Mouse (Mus musculus): ENCODE measurements around the gene Actl10. TPM values are rescaled to one million over a fixed set of nuclear protein-coding genes. Genes with fewer than 3 reads are reported as not detected.

The Actl10 gene
- polyA plus RNA-seq, 1 experiment from 2014 or later, result 0.59 TPM

DNA sequence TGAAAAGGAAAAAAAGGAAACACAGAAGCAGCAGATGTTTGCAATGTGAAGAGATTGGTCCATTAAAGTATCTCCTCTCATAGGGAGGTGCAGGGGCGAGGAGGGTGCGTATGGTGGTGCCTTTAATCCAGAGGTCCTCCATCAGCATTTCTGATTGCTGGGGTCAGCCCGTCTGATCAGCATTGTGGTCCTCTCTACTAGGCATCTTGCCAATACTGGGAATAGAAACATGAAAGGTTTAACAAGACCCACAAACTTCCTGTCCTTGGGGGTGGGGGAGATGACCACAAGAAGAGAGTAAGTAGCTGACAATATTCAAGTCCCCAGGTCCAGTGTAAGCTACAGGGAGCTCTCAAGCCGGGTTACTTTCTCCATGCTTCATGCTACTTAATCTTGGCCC is 19.1 kb downstream of the Actl10 start:
- H3K4me1 ChIP-seq, result peaks cover 45% of the 10 kb centered on the region
- no peaks in the 10 kb centered on the region for H3K27me3 ChIP-seq
- H3K9me3 ChIP-seq, result no peaks in the 10 kb centered on the region
- no peaks in the 10 kb centered on the region for H3K36me3 ChIP-seq
- H3K4me3 ChIP-seq, result no peak overlapping the region
- ATAC-seq (replicated peaks), result no peak
- H3K4me2 ChIP-seq (replicated peaks), result peak overlapping the region; percentile 90; the same call in 1 of the 2 replicates
- WGBS, result 67% methylated on average over 4 of the region's 4 CpGs
- H3K27ac ChIP-seq (replicated peaks), result no peak overlapping the region
- H3K9ac ChIP-seq (replicated peaks), result no peak overlapping the region

DNA sequence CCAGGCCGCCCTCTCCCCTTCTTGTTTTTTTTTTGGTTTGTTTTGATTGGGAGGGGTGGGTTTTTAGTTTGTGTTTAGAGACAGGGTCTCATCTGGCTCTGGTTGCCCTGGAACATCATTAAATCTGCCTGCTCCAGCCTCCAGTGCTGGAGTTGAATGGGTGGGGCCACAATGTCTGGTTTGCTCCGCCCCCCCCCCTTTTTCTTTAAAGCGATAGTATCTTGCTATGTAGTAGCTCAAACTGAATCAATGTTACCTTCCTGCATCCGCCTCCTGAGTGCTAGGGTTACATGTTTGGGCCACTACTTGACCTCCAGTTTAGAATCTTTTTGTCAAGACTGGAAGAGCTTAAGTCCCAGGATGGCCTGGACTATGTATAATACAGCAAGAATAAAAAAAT is 19.7 kb downstream of the Actl10 start:
- no peak overlapping the region for H3K27ac ChIP-seq (replicated peaks)
- ATAC-seq (replicated peaks), result no peak
- no peak overlapping the region for H3K4me3 ChIP-seq
- H3K27me3 ChIP-seq, result no peaks in the 10 kb centered on the region
- no peak overlapping the region for H3K4me2 ChIP-seq (replicated peaks)
- 87% methylated on average over 4 of the region's 4 CpGs for WGBS
- peaks cover 39% of the 10 kb centered on the region for H3K4me1 ChIP-seq
- no peaks in the 10 kb centered on the region for H3K9me3 ChIP-seq
- no peak overlapping the region for H3K9ac ChIP-seq (replicated peaks)
- H3K36me3 ChIP-seq, result no peaks in the 10 kb centered on the region

DNA sequence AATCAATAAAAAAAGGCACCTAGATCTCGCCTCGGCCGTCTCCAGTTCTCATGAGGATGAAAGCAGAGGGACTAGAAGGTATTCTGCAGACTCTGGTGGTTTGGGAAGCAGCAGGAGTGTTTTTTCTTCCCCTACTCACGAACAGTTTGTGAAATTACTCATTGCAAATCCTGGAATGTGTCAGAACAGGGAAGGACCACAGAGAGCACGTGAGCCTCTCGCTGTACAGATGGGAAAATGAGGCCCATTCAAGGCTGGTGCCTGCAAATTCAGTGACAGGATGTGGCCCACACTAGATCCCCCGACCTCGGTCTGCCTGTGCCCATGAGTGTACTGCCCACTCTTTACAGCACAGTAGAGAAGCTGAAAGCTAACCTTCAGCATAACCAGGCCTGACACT is 20.4 kb downstream of the Actl10 start:
- no peaks in the 10 kb centered on the region for H3K36me3 ChIP-seq
- no peaks in the 10 kb centered on the region for H3K9me3 ChIP-seq
- H3K27ac ChIP-seq (replicated peaks), result 0 out of 2 replicates have a peak overlapping the region, but pooled peaks have one; percentile 35
- no peak overlapping the region for H3K9ac ChIP-seq (replicated peaks)
- peaks cover 35% of the 10 kb centered on the region for H3K4me1 ChIP-seq
- WGBS, result 78% methylated on average over 8 of the region's 8 CpGs
- H3K4me3 ChIP-seq, result no peak overlapping the region
- ATAC-seq (replicated peaks), result no peak
- H3K4me2 ChIP-seq (replicated peaks), result no peak overlapping the region
- no peaks in the 10 kb centered on the region for H3K27me3 ChIP-seq

DNA sequence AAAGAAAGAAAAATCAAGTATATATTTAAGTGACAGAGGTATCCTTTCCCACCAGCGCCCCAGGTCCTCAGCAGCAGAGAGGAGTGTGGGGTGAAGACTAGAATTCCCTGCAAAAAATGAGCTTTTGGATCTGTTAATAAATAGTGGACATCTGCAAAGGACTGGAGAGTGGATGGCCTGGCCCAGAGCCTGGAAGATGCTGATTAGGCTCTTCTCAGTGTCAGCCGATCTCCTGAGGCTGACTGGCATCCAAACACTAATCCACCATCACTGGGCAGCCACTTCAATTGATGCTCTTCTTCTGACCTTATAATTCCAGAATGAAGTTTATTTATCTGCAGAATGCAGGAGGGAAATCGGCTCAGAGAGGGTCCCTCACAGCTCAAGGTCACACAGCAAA is 21.4 kb downstream of the Actl10 start:
- Histone ChIP-seq H3K4me2 (replicated peaks) (no peak overlapping the region), H3K27ac (replicated peaks) (no peak overlapping the region), H3K9ac (replicated peaks) (no peak overlapping the region), H3K4me3 (no peak overlapping the region), H3K4me1 (peaks cover 35% of the 10 kb centered on the region), H3K36me3 (no peaks in the 10 kb centered on the region), H3K27me3 (no peaks in the 10 kb centered on the region), H3K9me3 (no peaks in the 10 kb centered on the region)
- no peak for ATAC-seq (replicated peaks)
- 81% methylated on average over 3 of the region's 3 CpGs for WGBS

- H3K27me3 ChIP-seq, result no peaks in the 10 kb centered on the region
- WGBS, result 32% methylated on average over 7 of the region's 7 CpGs
- H3K9me3 ChIP-seq, result no peaks in the 10 kb centered on the region
- peaks cover 22% of the 10 kb centered on the region for H3K4me1 ChIP-seq
- no peak for ATAC-seq (replicated peaks)
- no peak overlapping the region for H3K4me3 ChIP-seq
- no peak overlapping the region for H3K4me2 ChIP-seq (replicated peaks)
- no peaks in the 10 kb centered on the region for H3K36me3 ChIP-seq
- H3K27ac ChIP-seq (replicated peaks), result no peak overlapping the region
- H3K9ac ChIP-seq (replicated peaks), result no peak overlapping the region
These were observed 22.7 kb downstream of the Actl10 start for GRCm38 (mm10) chr2:154574271-154574670.

- no peaks in the 10 kb centered on the region for H3K9me3 ChIP-seq
- H3K4me3 ChIP-seq, result no peak overlapping the region
- H3K9ac ChIP-seq (replicated peaks), result no peak overlapping the region
- peak; percentile 29; the same call in 1 of the 2 replicates for ATAC-seq (replicated peaks)
- no peaks in the 10 kb centered on the region for H3K27me3 ChIP-seq
- peak overlapping the region; percentile 25; the same call in 1 of the 2 replicates for H3K27ac ChIP-seq (replicated peaks)
- H3K36me3 ChIP-seq, result no peaks in the 10 kb centered on the region
- no peak overlapping the region for H3K4me2 ChIP-seq (replicated peaks)
- 30% methylated on average over 12 of the region's 12 CpGs for whole genome bisulfite sequencing
- peaks cover 12% of the 10 kb centered on the region for H3K4me1 ChIP-seq
These were observed 25.5 kb downstream of the Actl10 start for GRCm38 (mm10) chr2:154576876-154577743.

DNA sequence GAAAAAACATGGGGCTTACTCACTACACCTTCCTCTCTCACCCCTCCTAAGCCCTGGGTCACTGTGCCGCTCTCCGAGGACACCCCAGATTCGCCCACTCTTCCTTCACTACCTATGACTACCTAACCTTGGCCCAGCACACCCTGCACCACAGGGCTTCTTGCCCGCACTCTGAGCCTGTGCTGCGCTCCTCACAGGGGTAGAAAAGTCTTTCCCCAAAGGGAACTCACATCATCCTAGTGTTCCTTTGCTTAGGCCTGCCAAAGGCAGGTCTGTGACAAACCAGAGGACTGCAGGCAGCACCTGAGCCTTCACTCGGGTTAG is 26.1 kb downstream of the Actl10 start:
- Histone ChIP-seq H3K4me1 (peaks cover 12% of the 10 kb centered on the region), H3K27ac (replicated peaks) (no peak overlapping the region), H3K36me3 (no peaks in the 10 kb centered on the region), H3K4me3 (no peak overlapping the region), H3K9ac (replicated peaks) (no peak overlapping the region), H3K4me2 (replicated peaks) (no peak overlapping the region), H3K27me3 (no peaks in the 10 kb centered on the region), H3K9me3 (no peaks in the 10 kb centered on the region)
- 0 out of 2 replicates have a peak, but pooled peaks have one; percentile 23 for ATAC-seq (replicated peaks)
- WGBS, result 78% methylated on average over 6 of the region's 6 CpGs

DNA sequence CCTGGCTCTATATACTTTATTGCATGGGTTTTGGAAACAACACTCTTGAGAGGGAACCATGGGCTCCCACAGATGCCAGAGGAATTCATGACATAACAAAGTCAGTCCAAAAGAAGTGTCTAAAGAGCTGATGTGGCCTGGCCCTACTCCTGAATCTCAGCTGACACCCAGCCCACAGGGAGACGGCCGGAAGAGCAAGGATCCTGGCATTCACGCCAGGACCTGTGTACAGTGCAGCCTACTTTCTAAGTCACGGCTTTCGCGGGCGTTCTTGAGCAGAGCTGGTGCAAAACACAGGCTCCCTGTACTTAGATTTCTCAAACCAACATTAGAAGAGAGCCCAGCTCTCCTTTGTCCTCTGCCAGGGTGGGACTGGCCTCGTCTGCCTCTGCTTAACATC is 29.0 kb downstream of the Actl10 start:
- no peaks in the 10 kb centered on the region for H3K9me3 ChIP-seq
- no peak overlapping the region for H3K4me2 ChIP-seq (replicated peaks)
- H3K4me3 ChIP-seq, result no peak overlapping the region
- no peak for ATAC-seq (replicated peaks)
- no peak overlapping the region for H3K9ac ChIP-seq (replicated peaks)
- H3K27ac ChIP-seq (replicated peaks), result no peak overlapping the region; the same call in 1 of the 2 replicates
- H3K36me3 ChIP-seq, result no peaks in the 10 kb centered on the region
- H3K27me3 ChIP-seq, result no peaks in the 10 kb centered on the region
- peaks cover 40% of the 10 kb centered on the region for H3K4me1 ChIP-seq
- 76% methylated on average over 8 of the region's 8 CpGs for WGBS

GRCm38 (mm10) chr2:154581421-154581820 is 29.8 kb downstream of the Actl10 start:
- no peak overlapping the region for H3K4me3 ChIP-seq
- no peaks in the 10 kb centered on the region for H3K36me3 ChIP-seq
- H3K4me2 ChIP-seq (replicated peaks), result no peak overlapping the region
- no peak overlapping the region for H3K9ac ChIP-seq (replicated peaks)
- peaks cover 44% of the 10 kb centered on the region for H3K4me1 ChIP-seq
- no peaks in the 10 kb centered on the region for H3K9me3 ChIP-seq
- ATAC-seq (replicated peaks), result no peak
- no peak overlapping the region for H3K27ac ChIP-seq (replicated peaks)
- no peaks in the 10 kb centered on the region for H3K27me3 ChIP-seq
- WGBS, result 97% methylated on average over 1 of the region's 1 CpGs

DNA sequence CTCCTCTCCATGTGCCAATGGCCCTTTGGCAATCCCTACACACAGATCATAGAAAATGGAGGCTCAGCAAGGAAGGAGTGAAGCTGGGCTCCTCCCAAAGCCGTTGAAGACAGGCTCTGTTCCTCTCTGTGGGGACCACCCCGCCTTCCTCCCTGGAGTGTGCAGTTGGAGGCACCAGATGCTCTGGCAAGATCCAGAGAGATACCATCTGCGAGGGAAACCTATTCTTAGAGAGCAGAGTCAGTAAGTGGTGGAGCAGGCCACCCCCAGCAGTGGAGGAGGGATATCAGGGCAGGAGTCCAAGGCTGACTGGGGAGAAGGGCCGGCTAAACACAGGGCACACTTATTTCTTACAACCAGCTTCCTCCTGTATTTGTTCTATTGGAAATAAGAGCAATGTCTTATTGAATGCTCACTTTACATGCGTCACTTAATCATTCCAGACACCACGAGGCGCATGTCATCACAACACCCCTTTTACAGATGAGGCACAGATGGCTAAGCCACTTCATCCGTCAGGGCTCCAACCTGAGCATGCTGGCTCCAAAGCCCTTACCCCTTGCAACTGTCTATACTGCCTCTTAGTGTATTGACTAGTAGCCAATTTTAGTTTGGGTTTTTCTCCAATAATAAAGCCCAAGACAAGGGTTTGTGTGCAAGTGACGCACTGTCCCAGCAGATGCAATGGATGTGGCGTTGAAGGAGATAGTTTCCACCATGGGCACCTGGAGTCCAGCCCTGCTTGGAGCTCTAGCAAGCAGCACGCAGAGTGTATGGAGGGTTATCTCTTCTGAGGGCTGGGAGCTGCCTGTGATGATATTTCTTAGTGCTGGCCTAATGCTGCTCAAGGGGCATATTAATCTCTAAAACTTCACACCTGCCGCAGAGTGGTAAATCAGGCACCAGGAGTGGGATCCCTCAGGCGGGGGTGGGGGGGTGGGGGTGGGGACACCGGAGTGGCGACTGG is 32.6 kb downstream of the Actl10 start:
- Histone ChIP-seq H3K4me3 (no peak overlapping the region), H3K4me1 (peaks cover 32% of the 10 kb centered on the region), H3K4me2 (replicated peaks) (peak overlapping the region; percentile 0; the same call in 1 of the 2 replicates), H3K27me3 (no peaks in the 10 kb centered on the region), H3K27ac (replicated peaks) (peak overlapping the region; percentile 88), H3K9ac (replicated peaks) (no peak overlapping the region), H3K9me3 (no peaks in the 10 kb centered on the region), H3K36me3 (no peaks in the 10 kb centered on the region)
- ATAC-seq (replicated peaks), result peak; percentile 95
- WGBS, result 43% methylated on average over 15 of the region's 15 CpGs

GRCm38 (mm10) chr2:154584931-154585601 is 33.5 kb downstream of the Actl10 start:
- no peaks in the 10 kb centered on the region for H3K9me3 ChIP-seq
- 49% methylated on average over 17 of the region's 17 CpGs for WGBS
- H3K27me3 ChIP-seq, result no peaks in the 10 kb centered on the region
- no peak for ATAC-seq (replicated peaks)
- peak overlapping the region; percentile 88 for H3K27ac ChIP-seq (replicated peaks)
- peaks cover 32% of the 10 kb centered on the region for H3K4me1 ChIP-seq
- no peak overlapping the region for H3K4me3 ChIP-seq
- H3K36me3 ChIP-seq, result no peaks in the 10 kb centered on the region
- no peak overlapping the region for H3K4me2 ChIP-seq (replicated peaks)
- peak overlapping the region; percentile 16; the same call in 1 of the 2 replicates for H3K9ac ChIP-seq (replicated peaks)
